Mouse (Mus musculus): ENCODE results near the gene Gm8212.
"Not testable (repeated sequence)": the region's sequence is repeated elsewhere in the genome, so short reads cannot be mapped to it uniquely, and the experiment has no call there.

Gm8212 gene

GRCm38 (mm10) chr14:44197361-44197760 is at the start of gene Gm8212:
TSS of gene Gm8212 (plus strand) at chr14:44197661.
- DNase-seq (ENCODE audit: low spot score in 2 of 2), result not testable (repeated sequence)

- not testable (repeated sequence) for DNase-seq (ENCODE audit: low spot score in 2 of 2)
Observed at GRCm38 (mm10) chr14:44213154-44213553, 15.7 kb downstream of the Gm8212 start, which contains the start of gene 4930503E14Rik. TSS of gene 4930503E14Rik (minus strand) at chr14:44213254.

- no peak for DNase-seq (ENCODE audit: low spot score in 2 of 2)
Observed at GRCm38 (mm10) chr14:44248039-44248438, 50.6 kb downstream of the Gm8212 start.
